In the genomic region with DNA sequence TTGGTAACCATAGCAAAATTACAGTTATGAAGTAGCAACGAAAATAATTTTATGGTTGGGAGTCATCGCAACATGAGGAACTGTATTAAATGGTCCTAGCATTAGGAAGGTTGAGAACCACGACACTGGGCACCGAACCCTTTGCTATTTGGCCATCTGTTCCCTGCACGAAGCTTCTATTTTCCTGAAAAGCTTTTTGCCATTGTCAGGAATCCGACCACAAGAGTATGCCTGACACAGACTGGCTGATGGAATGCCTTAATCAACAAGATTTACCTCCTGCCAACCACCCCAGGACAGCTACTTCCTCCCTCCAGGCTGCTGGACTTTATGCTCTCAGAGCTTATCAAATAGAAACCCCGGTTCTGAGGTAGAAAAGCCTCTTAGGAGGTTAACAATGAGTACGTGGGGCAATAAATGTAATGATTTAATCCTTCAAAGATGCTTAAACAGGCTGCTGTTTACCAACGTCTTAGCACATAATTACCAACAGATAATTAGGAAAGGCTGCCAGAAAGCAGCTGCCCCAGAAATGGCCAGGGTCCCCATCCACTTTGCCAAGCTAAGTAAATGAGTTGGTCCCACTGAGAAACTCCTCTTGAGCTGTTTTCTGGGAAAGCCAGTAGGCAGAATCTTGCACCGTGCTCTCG, we compare ENCODE assay signal across 20 mouse cellular contexts.
DNase-seq lines count a peak whose midpoint lies in the region; ATAC-seq lines count a peak whose summit lies in the region.
"Had no signal": no experiment of that assay in that cellular context is flagged by ENCODE, and none has a peak within 500 bp of the region (broad histone marks: within the 10 kb centered on the region; RNA-seq: fewer than 3 reads in every experiment).

No protein-coding gene starts in this region.

- H3K4me1 ChIP-seq in hindbrain, embryonic 13.5 days (replicated peaks), result peaks cover 21% of the 10 kb centered on the region
- 0 out of 2 replicates have a peak, but pooled peaks cover 7% of the 10 kb centered on the region for H3K4me1 ChIP-seq in hindbrain, embryonic 14.5 days (replicated peaks; ENCODE audit: control insufficient read depth, insufficient read depth, low read length)
- H3K4me1 ChIP-seq in midbrain, embryonic 13.5 days (replicated peaks), result peaks cover 24% of the 10 kb centered on the region
- peaks cover 7% of the 10 kb centered on the region; the same call in 1 of the 2 replicates for H3K4me1 ChIP-seq in midbrain, embryonic 15.5 days
- H3K4me1 ChIP-seq: heart, embryonic 15.5 days had no signal

- H3K9ac ChIP-seq in hindbrain, embryonic 13.5 days, result no peak overlapping the region
- H3K9ac ChIP-seq in hindbrain, embryonic 14.5 days, result no peak overlapping the region
- H3K9ac ChIP-seq in midbrain, embryonic 13.5 days (replicated peaks), result no peak overlapping the region
- no peak overlapping the region for H3K9ac ChIP-seq in midbrain, embryonic 15.5 days
- H3K9ac ChIP-seq: heart, embryonic 15.5 days; hindbrain, embryonic 15.5 days had no signal

- 62% methylated on average over 11 of the region's 11 CpGs for WGBS in hindbrain, embryonic 13.5 days
- WGBS in hindbrain, embryonic 14.5 days, result 53% methylated on average over 11 of the region's 11 CpGs
- WGBS in midbrain, embryonic 13.5 days, result 36% methylated on average over 11 of the region's 11 CpGs
- WGBS in midbrain, embryonic 15.5 days, result 44% methylated on average over 11 of the region's 11 CpGs

- no peaks in the 10 kb centered on the region for H3K9me3 ChIP-seq in hindbrain, embryonic 13.5 days
- H3K9me3 ChIP-seq in hindbrain, embryonic 14.5 days (ENCODE audit: control insufficient read depth, low read length), result no peaks in the 10 kb centered on the region; the same call in none of the 2 replicates
- 0 out of 2 replicates have a peak, but pooled peaks cover 7% of the 10 kb centered on the region for H3K9me3 ChIP-seq in midbrain, embryonic 13.5 days
- no peaks in the 10 kb centered on the region for H3K9me3 ChIP-seq in midbrain, embryonic 15.5 days
- H3K9me3 ChIP-seq: heart, embryonic 15.5 days; hindbrain, embryonic 15.5 days had no signal

- no peak overlapping the region for H3K4me3 ChIP-seq in hindbrain, embryonic 13.5 days
- H3K4me3 ChIP-seq in hindbrain, embryonic 14.5 days (replicated peaks; ENCODE audit: low read length), result no peak overlapping the region
- no peak overlapping the region for H3K4me3 ChIP-seq in midbrain, embryonic 13.5 days (replicated peaks)
- H3K4me3 ChIP-seq in midbrain, embryonic 15.5 days, result no peak overlapping the region
- H3K4me3 ChIP-seq: forebrain, embryonic 10.5 days; heart, embryonic 15.5 days; hindbrain, embryonic 15.5 days; myocyte had no signal

- no peaks in the 10 kb centered on the region for H3K36me3 ChIP-seq in hindbrain, embryonic 13.5 days
- H3K36me3 ChIP-seq in hindbrain, embryonic 14.5 days (replicated peaks; ENCODE audit: control insufficient read depth, insufficient read depth), result no peaks in the 10 kb centered on the region
- no peaks in the 10 kb centered on the region for H3K36me3 ChIP-seq in midbrain, embryonic 13.5 days
- no peaks in the 10 kb centered on the region for H3K36me3 ChIP-seq in midbrain, embryonic 15.5 days (replicated peaks)
- H3K36me3 ChIP-seq: forebrain, embryonic 10.5 days; heart, embryonic 15.5 days; hindbrain, embryonic 15.5 days had no signal

- DNase-seq in hindbrain, embryonic 14.5 days (ENCODE audit: low spot score), result no peak
- DNase-seq in forelimb bud, embryonic 11.5 days (ENCODE audit: low read depth, low spot score), result peak; percentile 18
- peak; percentile 17 for DNase-seq in retina, embryonic 14.5 days (ENCODE audit: low spot score)
- no peak for DNase-seq in kidney, adult 9 months
- no peak for DNase-seq in heart, adult 11 months
- DNase-seq: adrenal gland, postnatal 36 days; cerebellum, adult 18-20 months; heart, postnatal 36 days; kidney, adult 8-10 months; kidney, postnatal 14 days; left cerebral cortex, postnatal 4 days; thymus, postnatal 14 days had no signal

- no peaks in the 10 kb centered on the region for H3K27me3 ChIP-seq in hindbrain, embryonic 13.5 days
- H3K27me3 ChIP-seq in hindbrain, embryonic 14.5 days (ENCODE audit: control insufficient read depth, insufficient read depth, low read length), result no peaks in the 10 kb centered on the region
- H3K27me3 ChIP-seq in midbrain, embryonic 13.5 days, result no peaks in the 10 kb centered on the region
- peaks cover 2% of the 10 kb centered on the region; the same call in 1 of the 2 replicates for H3K27me3 ChIP-seq in midbrain, embryonic 15.5 days (replicated peaks)
- H3K27me3 ChIP-seq: heart, embryonic 15.5 days; hindbrain, embryonic 15.5 days had no signal

- H3K4me2 ChIP-seq in hindbrain, embryonic 13.5 days, result no peak overlapping the region
- H3K4me2 ChIP-seq in hindbrain, embryonic 14.5 days (replicated peaks), result no peak overlapping the region
- no peak overlapping the region for H3K4me2 ChIP-seq in midbrain, embryonic 13.5 days (replicated peaks)
- no peak overlapping the region for H3K4me2 ChIP-seq in midbrain, embryonic 15.5 days
- H3K4me2 ChIP-seq: heart, embryonic 15.5 days; hindbrain, embryonic 15.5 days; midbrain, embryonic 11.5 days had no signal

- peak overlapping the region; percentile 52 for H3K27ac ChIP-seq in hindbrain, embryonic 13.5 days
- H3K27ac ChIP-seq in hindbrain, embryonic 14.5 days, result no peak overlapping the region; the same call in 1 of the 2 replicates
- 0 out of 2 replicates have a peak overlapping the region, but pooled peaks have one; percentile 14 for H3K27ac ChIP-seq in midbrain, embryonic 13.5 days
- no peak overlapping the region for H3K27ac ChIP-seq in midbrain, embryonic 15.5 days
- H3K27ac ChIP-seq: forebrain, embryonic 10.5 days; heart, embryonic 15.5 days; hindbrain, embryonic 15.5 days had no signal

- ATAC-seq in hindbrain, embryonic 13.5 days (ENCODE audit: low FRiP score), result no peak
- ATAC-seq in hindbrain, embryonic 14.5 days (ENCODE audit: low FRiP score), result no peak
- ATAC-seq in midbrain, embryonic 13.5 days, result no peak
- no peak for ATAC-seq in midbrain, embryonic 15.5 days (replicated peaks)

Comparison
In these comparisons a context has a peak if more than half of its experiments do, and no peak if none do; other contexts are left out.
1. H3K27ac ChIP-seq: peak in hindbrain, embryonic 13.5 days (single experiment) and midbrain, embryonic 13.5 days (single experiment); none in hindbrain, embryonic 14.5 days (single experiment) and midbrain, embryonic 15.5 days (single experiment).
2. DNase-seq: peak in forelimb bud, embryonic 11.5 days (single experiment) and retina, embryonic 14.5 days (single experiment); none in hindbrain, embryonic 14.5 days (single experiment), kidney, adult 9 months (single experiment) and heart, adult 11 months (single experiment).